Mouse (Mus musculus) neural tube, embryonic 14.5 days (tissue): Measurements from ENCODE around the gene Acy3. TPM values are rescaled to one million over a fixed set of nuclear protein-coding genes. Genes with fewer than 3 reads are reported as not detected.
"Not testable (repeated sequence)": the region's sequence is repeated elsewhere in the genome, so short reads cannot be mapped to it uniquely, and the experiment has no call there.

ENCODE experiments used
- ATAC-seq: fragments of 200-750 bp; cut with Nextera tagmentation; 2 replicates; pipeline ENCODE4 v1.8.0; 2017; ENCODE audit warnings: low read depth, mild to moderate bottlenecking, moderate TSS enrichment, moderate library complexity
- H3K27ac ChIP-seq: fragments of 300-500 bp; sonication (generic); 2 replicates; pipeline ENCODE4 v1.5.1; 2014; ENCODE audit warnings: low read depth, mild to moderate bottlenecking, control low read depth, low read length, moderate library complexity, mixed read lengths
- H3K27me3 ChIP-seq: fragments of 300-500 bp; sonication (generic); 2 replicates; pipeline ENCODE4 v1.6.1; 2014; ENCODE audit warnings: low read length; ENCODE audit not compliant: control insufficient read depth, insufficient read depth
- H3K36me3 ChIP-seq: fragments of 300-500 bp; sonication (generic); 2 replicates; pipeline ENCODE4 v1.6.1; 2014; ENCODE audit warnings: low read length, mixed read lengths; ENCODE audit not compliant: control insufficient read depth, insufficient read depth
- H3K4me1 ChIP-seq: fragments of 300-500 bp; sonication (generic); 2 replicates; pipeline ENCODE4 v1.6.1; 2014; ENCODE audit warnings: low read length; ENCODE audit not compliant: control insufficient read depth, insufficient read depth
- H3K4me2 ChIP-seq: fragments of 300-500 bp; sonication (generic); 2 replicates; pipeline ENCODE4 v1.6.1; 2014; ENCODE audit warnings: mild to moderate bottlenecking, low read depth, low read length, control low read depth
- H3K4me3 ChIP-seq: fragments of 300-500 bp; sonication (generic); 2 replicates; pipeline ENCODE4 v1.5.1; 2014; ENCODE audit warnings: low read depth, low read length, control low read depth, mixed read lengths
- H3K9ac ChIP-seq: fragments of 300-500 bp; sonication (generic); replicated peaks from 2 replicates; pipeline ENCODE4 v1.6.1; 2014; ENCODE audit warnings: low read depth, mild to moderate bottlenecking, control low read depth, low read length, mixed read lengths
- H3K9me3 ChIP-seq: fragments of 300-500 bp; sonication (generic); 2 replicates; pipeline ENCODE4 v1.6.1; 2016; ENCODE audit warnings: low read length; ENCODE audit not compliant: control insufficient read depth
- WGBS: fragments of 180-500 bp; shearing (Covaris S2); extraction: QIAGEN DNeasy Blood & Tissue Kit; methylation state at CpG from one replicate; pipeline ENCODE4 v1.1.7; 2014; 5-methylcytosine and 5-hydroxymethylcytosine counted together
- polyA plus RNA-seq: library from polyadenylated mRNA; unstranded; fragments of >200 nt; fragmentation: Nextera tagmentation; extraction: Ambion mirVana; gene quantifications from 2 replicates; pipeline ENCODE4 v1.2.1, GENCODE M21; 2014

Acy3 gene
- polyA plus RNA-seq, 1 experiment from 2014 or later: 1.6 TPM

- no peak overlapping the region for H3K4me2 ChIP-seq
- H3K9me3 ChIP-seq: no peaks in the 10 kb centered on the region
- no peaks in the 10 kb centered on the region for H3K4me1 ChIP-seq
- WGBS: 79% methylated on average over 4 of the region's 4 CpGs
- no peaks in the 10 kb centered on the region for H3K27me3 ChIP-seq
- no peak for ATAC-seq
- H3K9ac ChIP-seq: no peak overlapping the region
- H3K27ac ChIP-seq: no peak overlapping the region
- H3K36me3 ChIP-seq: no peaks in the 10 kb centered on the region
- H3K4me3 ChIP-seq: no peak overlapping the region
Observed at GRCm38 (mm10) chr19:3964030-3964429, 22.3 kb upstream of the Acy3 start.

- H3K4me1 ChIP-seq: no peaks in the 10 kb centered on the region
- ATAC-seq: no peak
- no peak overlapping the region for H3K4me3 ChIP-seq
- no peaks in the 10 kb centered on the region for H3K9me3 ChIP-seq
- no peak overlapping the region for H3K27ac ChIP-seq
- no peak overlapping the region for H3K9ac ChIP-seq
- H3K36me3 ChIP-seq: no peaks in the 10 kb centered on the region
- no peak overlapping the region for H3K4me2 ChIP-seq
- 79% methylated on average over 11 of the region's 11 CpGs for WGBS
- no peaks in the 10 kb centered on the region for H3K27me3 ChIP-seq
Observed at GRCm38 (mm10) chr19:3966330-3967075, 19.9 kb upstream of the Acy3 start.

DNA sequence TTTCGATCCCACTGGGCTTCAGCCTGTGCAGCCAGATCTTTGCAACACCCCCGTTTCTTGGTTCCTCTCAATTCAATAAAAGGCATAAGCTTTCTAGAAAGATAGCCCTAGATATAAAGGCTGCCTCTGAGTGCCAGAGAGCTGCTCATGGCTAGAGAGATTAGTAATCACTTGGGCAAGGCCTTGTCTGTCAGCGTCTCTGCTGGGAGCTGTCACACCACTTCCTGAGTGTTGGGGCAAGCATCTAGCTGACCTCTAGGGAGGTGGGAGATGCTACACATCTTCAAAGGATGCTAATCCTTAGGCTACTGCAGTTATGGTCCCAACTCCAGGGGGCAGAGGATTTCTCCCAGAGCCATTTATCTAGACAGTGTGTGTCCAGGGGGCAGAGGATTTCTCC, 19.1 kb upstream of the Acy3 start:
- Histone ChIP-seq H3K9me3 (no peaks in the 10 kb centered on the region), H3K27ac (no peak overlapping the region), H3K4me2 (no peak overlapping the region), H3K9ac (no peak overlapping the region), H3K27me3 (no peaks in the 10 kb centered on the region), H3K4me1 (no peaks in the 10 kb centered on the region), H3K4me3 (no peak overlapping the region), H3K36me3 (no peaks in the 10 kb centered on the region)
- ATAC-seq: no peak
- 75% methylated on average over 3 of the region's 3 CpGs for WGBS

DNA sequence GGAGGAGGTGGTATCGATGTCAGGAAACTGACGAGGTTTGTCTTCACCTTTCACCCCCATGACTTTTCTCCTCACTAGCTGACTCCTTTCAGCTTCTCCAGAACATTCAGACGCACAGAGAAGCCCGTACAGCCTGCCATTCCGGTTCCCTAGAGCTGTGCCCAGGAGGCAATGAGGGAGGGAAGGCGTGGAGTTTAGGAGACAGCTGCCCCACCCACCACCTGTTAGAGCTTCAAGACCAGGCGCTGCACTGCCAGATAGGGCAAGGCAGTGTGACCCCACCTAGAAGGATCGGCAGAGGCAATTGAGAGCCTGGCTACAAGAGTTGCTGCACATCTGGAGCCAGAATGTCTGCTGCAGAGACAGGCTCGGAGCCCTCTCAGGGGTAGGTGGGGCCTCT, 14.1 kb upstream of the Acy3 start, which contains the start of gene Aldh3b2:
TSS of gene Aldh3b2 (plus strand) at position 100 of the 400 bp plus-strand sequence.
- H3K27ac ChIP-seq: no peak within 1 kb of the TSS
- H3K4me3 ChIP-seq: no peak within 1 kb of the TSS
- H3K27me3 ChIP-seq: no peaks in the 10 kb centered on the region
- H3K9me3 ChIP-seq: no peaks in the 10 kb centered on the region
- no peaks in the 10 kb centered on the region for H3K4me1 ChIP-seq
- no peaks in the 10 kb centered on the region for H3K36me3 ChIP-seq
- no peak for ATAC-seq
- H3K4me2 ChIP-seq: no peak within 1 kb of the TSS
- WGBS: 49% methylated on average over 9 of the region's 9 CpGs
- no peak within 1 kb of the TSS for H3K9ac ChIP-seq

- H3K27ac ChIP-seq, ATAC-seq, H3K9ac ChIP-seq, H3K4me3 ChIP-seq, H3K9me3 ChIP-seq, H3K36me3 ChIP-seq, H3K4me2 ChIP-seq, H3K27me3 ChIP-seq, H3K4me1 ChIP-seq: not testable (repeated sequence)
- 88% methylated on average over 6 of the region's 6 CpGs for WGBS
Observed at GRCm38 (mm10) chr19:3974608-3975007, 11.8 kb upstream of the Acy3 start.

DNA sequence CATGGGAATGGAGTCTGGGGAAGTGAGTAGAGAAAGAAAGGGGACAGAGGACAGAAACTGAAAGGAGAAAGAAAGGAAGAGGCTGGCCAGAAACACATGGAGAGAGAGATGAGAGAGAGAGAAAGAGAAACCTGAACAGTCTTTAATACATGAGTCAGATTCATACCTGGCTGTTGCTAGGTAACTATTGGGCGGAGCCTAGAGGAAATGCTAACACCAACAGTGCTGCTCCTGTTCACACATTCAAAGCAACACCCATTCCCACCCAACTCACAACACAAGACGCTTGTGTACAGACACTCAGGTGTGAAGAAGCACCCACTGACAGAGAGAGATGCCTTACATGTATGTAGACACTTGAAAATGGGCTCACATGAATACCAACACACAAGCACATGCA, 10.5 kb upstream of the Acy3 start:
- no peaks in the 10 kb centered on the region for H3K9me3 ChIP-seq
- no peak overlapping the region for H3K9ac ChIP-seq
- no peak overlapping the region for H3K27ac ChIP-seq
- WGBS: 76% methylated on average over 2 of the region's 2 CpGs
- no peaks in the 10 kb centered on the region for H3K4me1 ChIP-seq
- H3K36me3 ChIP-seq: no peaks in the 10 kb centered on the region
- no peak overlapping the region for H3K4me3 ChIP-seq
- H3K27me3 ChIP-seq: no peaks in the 10 kb centered on the region
- no peak for ATAC-seq
- no peak overlapping the region for H3K4me2 ChIP-seq

GRCm38 (mm10) chr19:3980309-3980708, 6.1 kb upstream of the Acy3 start:
- H3K4me3 ChIP-seq: no peak overlapping the region
- 16% methylated on average over 4 of the region's 4 CpGs for WGBS
- peak; percentile 63; the same call in 1 of the 2 replicates for ATAC-seq
- no peaks in the 10 kb centered on the region for H3K27me3 ChIP-seq
- no peaks in the 10 kb centered on the region for H3K9me3 ChIP-seq
- no peak overlapping the region for H3K9ac ChIP-seq
- 0 out of 2 replicates have a peak, but pooled peaks cover 2% of the 10 kb centered on the region for H3K4me1 ChIP-seq
- H3K4me2 ChIP-seq: no peak overlapping the region
- H3K27ac ChIP-seq: no peak overlapping the region
- H3K36me3 ChIP-seq: no peaks in the 10 kb centered on the region

GRCm38 (mm10) chr19:3980917-3981316, 5.5 kb upstream of the Acy3 start:
- Histone ChIP-seq H3K4me3 (no peak overlapping the region), H3K9me3 (no peaks in the 10 kb centered on the region), H3K27me3 (no peaks in the 10 kb centered on the region), H3K9ac (no peak overlapping the region), H3K36me3 (no peaks in the 10 kb centered on the region), H3K27ac (no peak overlapping the region), H3K4me2 (no peak overlapping the region), H3K4me1 (0 out of 2 replicates have a peak, but pooled peaks cover 3% of the 10 kb centered on the region)
- 80% methylated on average over 9 of the region's 9 CpGs for WGBS
- ATAC-seq: no peak

- H3K9ac ChIP-seq: no peak overlapping the region
- H3K9me3 ChIP-seq: no peaks in the 10 kb centered on the region
- H3K36me3 ChIP-seq: no peaks in the 10 kb centered on the region
- 42% methylated on average over 9 of the region's 9 CpGs for WGBS
- H3K4me3 ChIP-seq: no peak overlapping the region
- 0 out of 2 replicates have a peak, but pooled peaks cover 3% of the 10 kb centered on the region for H3K4me1 ChIP-seq
- no peak overlapping the region for H3K27ac ChIP-seq
- H3K4me2 ChIP-seq: no peak overlapping the region
- no peak for ATAC-seq
- H3K27me3 ChIP-seq: no peaks in the 10 kb centered on the region
Observed at GRCm38 (mm10) chr19:3983527-3984200, 2.7 kb upstream of the Acy3 start.
